Mouse (Mus musculus) stomach, postnatal 0 days (tissue): ENCODE data around the gene Cdc42ep4.

Experiments
- CTCF ChIP-seq: IDR thresholded peaks from 2 replicates; pipeline ENCODE4 v1.5.1; 2016; ENCODE audit warnings: antibody characterized with exemption, low read depth, mild to moderate bottlenecking, moderate library complexity
- EP300 ChIP-seq: optimal IDR thresholded peaks from 2 replicates; pipeline ENCODE3; 2016; ENCODE audit warnings: antibody characterized with exemption

DNA sequence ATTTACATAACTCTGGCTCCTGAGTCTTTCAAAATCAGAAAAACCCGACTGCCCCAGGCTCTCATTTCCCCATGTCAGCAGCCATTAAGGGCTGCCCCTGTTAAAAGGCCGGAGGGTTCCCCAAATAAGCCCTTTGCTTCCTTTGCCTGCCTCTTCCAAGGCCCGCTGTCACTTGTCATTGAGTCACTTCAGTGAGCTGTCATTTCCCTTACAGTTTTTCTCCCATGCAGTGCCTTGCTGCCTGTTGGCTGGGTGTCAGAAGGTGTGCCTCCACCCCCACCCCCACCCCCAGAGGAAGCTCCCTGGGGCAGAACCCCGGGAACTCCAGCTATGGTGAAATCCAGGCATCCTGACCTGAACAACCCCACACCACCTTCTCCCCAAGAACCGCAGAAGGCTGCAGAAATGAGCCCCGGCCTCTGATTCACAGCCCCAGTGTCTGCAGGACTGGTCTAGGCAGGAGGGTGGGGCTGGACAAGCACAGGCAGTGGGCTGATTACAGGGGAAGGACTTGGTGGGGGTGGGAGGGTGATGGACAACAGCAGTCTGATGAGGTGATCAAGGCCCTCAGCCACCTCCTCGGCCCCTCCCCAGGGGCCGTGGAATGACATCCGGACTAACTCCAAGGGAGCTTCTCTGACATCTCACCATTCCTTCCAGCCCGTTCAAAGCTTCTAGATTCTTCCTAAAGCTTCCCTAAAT lies 14.8 kb upstream of the Cdc42ep4 start:
- TF ChIP-seq CTCF, result no peak
- TF ChIP-seq EP300, result no peak
